Mouse (Mus musculus): Measurements from ENCODE around the gene Garnl3.

DNA sequence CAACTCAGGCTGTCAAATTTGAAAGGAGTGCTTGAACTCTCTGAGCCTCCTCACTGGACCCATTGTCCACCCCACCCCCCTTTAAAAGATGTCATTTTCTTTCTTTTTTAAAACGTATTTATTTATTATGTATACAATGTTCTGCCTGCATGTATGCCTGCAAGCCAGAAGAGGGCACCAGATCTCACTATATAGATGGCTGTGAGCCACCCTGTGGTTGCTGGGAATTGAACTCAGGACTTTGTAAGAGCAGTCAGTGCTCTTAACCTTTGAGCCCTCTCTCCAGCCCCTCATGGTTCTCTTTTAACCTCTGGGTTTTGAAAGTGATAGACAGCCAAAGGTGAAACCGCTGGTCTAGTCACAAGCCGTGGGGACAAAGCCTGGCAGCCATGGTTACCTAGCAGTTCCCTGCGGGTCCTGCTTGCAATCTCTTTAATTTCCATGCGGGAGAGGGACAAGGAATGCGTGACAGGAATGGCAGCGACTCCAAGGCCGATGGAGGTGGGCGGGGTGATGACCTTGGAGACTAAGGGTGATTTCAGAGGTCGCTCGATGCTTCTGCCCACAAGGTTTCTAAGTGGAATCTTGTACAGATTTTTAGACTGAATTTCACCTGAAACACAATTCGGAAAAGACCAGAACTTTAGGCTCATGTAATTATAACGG lies 141.2 kb downstream of the Garnl3 start:
- TF ChIP-seq CTCF (IDR thresholded peaks at IDR 0.05) (peak; percentile 76), POLR2A (IDR thresholded peaks at IDR 0.05; ENCODE audit: insufficient read depth, low read depth, low read length) (no peak)
